Mouse (Mus musculus): ENCODE results near the gene Fto.

The Fto gene

GRCm38 (mm10) chr8:91496936-91497335, 183.6 kb downstream of the Fto start:
- no peak for DNase-seq (ENCODE audit: low spot score in 2 of 2)

DNA sequence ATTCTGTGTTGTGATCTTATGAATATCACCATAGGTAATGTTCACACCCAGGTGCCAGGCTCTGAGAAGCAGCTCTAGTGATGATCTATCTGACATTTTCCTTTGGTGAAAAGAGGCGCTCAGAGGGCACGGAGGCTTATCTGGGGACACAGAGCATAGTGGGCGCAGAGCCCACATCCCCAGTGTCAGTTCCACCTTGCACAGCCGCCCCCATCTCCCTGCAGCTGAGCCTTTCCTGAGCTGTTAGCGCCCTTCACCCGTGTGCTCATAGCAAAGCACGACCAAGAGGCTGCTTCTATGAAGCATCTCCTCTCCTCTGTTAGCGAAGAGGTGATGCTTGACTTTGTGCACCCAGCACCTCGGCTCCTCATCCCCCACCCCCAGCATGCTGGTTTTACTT, 185.3 kb downstream of the Fto start:
- DNase-seq (ENCODE audit: low spot score in 2 of 2) = no peak

GRCm38 (mm10) chr8:91499303-91499702, 186.0 kb downstream of the Fto start:
- DNase-seq (ENCODE audit: low spot score in 2 of 2) = no peak

DNA sequence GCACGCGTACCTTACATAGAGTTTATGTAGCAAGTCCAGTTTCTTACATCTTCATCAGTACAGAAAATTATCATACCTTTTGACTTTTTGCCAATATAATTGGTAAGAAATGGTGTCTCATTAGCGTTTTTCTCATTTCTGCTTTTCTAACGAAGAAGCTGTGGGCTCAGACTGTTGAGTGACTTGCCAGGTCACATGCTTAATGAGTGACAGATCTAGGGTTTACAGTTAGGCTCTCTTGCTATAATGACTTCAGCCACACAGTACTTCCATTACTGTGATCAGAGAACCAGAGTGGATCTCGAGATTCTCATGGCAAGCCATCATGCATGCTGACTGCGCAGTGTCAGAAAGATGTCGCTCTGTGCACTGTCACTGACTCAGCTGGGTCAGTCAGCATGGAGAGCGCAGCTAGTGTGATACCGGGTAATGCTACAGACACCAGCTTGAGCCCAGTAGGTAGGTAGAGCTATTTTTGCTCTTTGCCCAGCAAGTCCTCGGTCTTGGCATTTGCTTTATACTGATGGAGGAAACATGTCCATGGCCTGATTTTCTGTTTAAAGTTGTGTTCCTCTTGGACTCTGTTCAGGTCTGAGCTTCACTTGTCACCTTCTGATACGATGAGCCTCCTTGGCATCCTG, 188.8 kb downstream of the Fto start:
- no peak for DNase-seq (ENCODE audit: low spot score in 2 of 2)

DNA sequence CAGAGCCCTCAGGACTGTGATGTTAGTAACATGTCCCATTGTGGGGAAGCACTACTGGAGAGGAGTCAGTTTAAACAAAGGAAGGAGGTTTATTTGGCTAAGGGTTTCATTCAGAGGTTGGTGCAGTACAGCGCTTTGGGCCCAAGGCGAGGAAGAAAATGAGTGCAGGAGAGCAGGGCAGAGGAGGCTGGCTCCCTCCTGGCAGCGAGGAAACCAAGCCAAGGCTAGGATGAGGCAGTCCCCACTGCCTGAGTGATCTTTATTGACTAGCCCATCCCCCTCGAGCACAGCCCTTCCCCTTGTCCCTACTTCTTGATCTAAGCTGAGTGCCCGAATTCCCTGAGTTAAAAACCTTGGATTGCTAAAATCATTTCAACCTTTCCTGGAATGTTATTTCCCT, 189.5 kb downstream of the Fto start:
- no peak for DNase-seq (ENCODE audit: low spot score in 2 of 2)

GRCm38 (mm10) chr8:91504360-91504759, 191.0 kb downstream of the Fto start:
- no peak for DNase-seq (ENCODE audit: low spot score in 2 of 2)

DNA sequence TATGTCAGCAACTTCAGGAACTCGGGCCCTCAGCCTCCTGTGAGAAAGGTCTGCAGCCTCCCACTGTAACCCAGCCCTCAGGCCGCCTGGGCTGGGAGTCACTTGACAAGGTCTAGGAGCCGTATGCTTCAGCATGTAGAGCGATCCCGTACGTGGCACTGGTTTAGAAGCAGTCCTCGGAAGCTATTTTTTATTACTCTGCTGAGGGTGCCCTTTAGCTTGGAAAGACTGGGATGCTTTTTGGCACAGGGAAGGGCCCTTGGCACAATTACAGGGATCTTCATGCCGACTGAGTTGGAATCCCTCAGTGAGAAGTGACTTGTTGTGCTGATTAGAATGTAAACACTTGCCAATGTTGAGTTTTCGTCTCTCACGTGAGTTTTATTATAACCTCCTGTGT, 191.6 kb downstream of the Fto start:
- DNase-seq (ENCODE audit: low spot score in 2 of 2) = no peak

DNA sequence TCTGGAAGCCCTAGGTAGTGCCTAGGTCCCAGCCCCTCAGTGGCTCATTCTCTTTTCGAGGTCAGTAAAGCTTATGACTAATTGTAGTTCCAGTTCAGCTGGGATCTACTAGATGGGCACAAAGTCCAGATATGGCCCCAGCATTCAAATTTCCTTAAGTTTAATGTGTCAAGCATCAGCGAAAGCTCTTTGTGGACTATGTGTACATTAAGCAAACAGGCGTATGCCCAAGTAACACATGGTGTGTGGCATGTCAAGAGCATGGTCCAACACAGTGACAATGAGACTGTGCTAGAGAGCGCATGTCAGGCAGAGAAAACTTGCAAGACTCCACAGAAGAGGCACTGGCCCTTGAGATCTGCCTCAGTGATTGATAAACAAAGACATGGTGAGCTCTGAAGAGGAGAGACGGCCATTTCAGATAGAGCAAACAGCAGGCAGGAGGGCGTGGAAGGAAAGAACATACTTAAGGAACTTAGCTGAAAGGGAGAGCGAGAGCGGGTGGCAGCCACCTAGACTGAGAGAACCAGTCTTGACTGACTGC, 192.2 kb downstream of the Fto start:
- no peak for DNase-seq (ENCODE audit: low spot score in 2 of 2)

DNA sequence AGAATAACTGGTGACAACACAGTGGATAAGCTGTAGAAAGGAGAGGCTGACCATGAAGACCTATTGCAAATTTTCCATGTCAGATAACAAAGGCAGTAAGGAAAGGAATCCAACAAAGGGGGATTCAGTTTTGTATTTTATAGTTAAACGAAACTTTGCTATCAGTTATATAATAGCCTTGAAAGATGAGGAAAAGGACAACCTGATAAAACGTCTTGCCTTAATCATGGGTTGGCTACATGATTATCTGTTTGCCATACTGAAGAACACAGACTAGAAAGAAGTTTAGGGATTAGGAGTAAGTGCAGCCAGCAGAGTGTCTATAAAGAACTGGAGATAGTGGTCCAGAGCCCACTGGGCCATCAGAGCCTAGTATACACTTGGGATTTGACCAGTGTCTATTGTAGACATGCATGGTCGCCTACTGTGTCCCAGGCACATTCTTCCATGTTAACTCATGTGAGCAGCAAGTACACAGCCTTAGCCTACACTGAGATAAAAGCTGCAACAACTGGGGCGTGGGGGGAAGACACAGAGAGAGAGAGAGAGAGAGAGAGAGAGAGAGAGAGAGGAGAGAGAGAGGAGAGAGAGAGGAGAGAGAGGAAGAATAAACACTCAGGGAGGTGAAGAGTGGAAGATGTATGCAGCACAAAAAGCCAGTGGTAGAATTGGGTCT, 192.8 kb downstream of the Fto start:
- no peak for DNase-seq (ENCODE audit: low spot score in 2 of 2)

- no peak for DNase-seq (ENCODE audit: low spot score in 2 of 2)
These were observed 193.4 kb downstream of the Fto start for GRCm38 (mm10) chr8:91506682-91507257.

DNA sequence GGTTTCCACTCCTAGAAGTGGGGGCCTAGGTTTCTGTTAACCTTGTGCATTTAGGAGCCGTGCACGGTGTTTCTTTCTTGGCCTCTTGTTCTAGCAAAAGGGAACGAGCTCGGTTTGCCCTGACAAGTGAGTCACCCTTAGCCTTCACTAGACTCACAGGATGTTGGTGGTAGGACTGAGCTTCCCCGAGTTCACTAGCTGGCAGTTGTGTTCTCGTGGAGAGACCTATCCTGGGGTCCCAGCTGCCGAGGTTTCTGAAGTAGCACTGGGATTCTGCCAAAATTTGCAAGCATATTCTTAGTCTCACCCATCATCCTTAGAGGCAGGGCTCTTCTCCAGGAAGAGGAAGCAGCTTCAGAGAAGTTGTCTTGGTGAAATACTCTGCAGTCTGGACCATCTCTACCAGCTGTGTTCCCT, 194.4 kb downstream of the Fto start:
- no peak for DNase-seq (ENCODE audit: low spot score in 2 of 2)

GRCm38 (mm10) chr8:91508284-91508683, 195.0 kb downstream of the Fto start:
- no peak for DNase-seq (ENCODE audit: low spot score in 2 of 2)

DNA sequence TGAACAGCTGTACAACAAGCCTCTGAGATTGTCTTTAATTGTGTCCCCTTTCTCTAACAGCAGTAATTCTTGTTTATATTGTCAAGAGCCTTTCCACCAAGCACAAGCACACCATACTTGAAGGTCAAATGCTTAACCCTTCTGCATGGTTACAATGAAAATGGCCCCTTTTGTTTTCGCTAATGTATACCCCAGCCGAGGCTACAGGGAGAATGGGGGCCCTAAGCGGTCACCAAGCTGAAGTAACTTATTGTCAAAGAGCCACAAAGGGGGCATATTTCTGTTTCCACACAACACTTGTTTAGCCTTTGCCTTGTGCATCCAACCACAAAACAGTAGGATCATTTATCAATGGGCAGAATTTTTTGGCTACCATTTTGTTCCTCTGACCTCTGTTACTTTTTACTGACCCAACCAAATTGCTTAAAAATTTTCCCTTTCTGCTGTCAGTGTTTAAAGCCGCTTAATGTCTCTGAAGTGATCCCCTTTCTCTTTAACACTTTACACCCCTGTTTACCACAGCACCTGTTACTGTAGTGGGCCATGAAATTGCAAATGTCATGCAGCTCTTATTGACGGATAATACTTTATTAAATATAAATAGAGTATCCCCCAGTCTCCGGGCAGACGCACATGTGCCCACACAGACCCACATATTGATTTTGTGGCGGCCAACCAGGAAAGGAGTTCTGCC, 196.0 kb downstream of the Fto start:
- DNase-seq (ENCODE audit: low spot score in 2 of 2) = no peak

GRCm38 (mm10) chr8:91509900-91510260, 196.6 kb downstream of the Fto start:
- no peak for DNase-seq (ENCODE audit: low spot score in 2 of 2)

DNA sequence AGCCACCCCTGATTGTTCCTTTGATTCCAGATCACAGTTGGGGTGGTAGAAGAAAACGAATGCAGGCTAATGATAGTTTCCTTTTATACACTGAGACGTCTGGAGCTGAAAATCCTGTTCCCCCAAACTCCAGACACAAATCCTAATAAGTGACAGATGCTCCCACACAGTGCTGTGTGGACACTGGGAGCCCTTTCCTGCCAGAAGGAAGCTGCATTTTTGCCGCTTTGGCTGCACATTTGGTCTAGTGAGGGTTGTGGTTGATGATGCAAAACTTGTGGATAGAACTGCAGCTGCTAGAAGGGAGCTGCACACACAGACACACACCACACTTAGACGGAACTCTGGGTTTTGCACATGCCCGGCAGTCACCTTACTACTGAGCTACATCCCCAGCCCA, 197.4 kb downstream of the Fto start:
- DNase-seq (ENCODE audit: low spot score in 2 of 2) = no peak

- DNase-seq (ENCODE audit: low spot score in 2 of 2) = no peak
These were observed 198.6 kb downstream of the Fto start for GRCm38 (mm10) chr8:91511943-91512342.

DNA sequence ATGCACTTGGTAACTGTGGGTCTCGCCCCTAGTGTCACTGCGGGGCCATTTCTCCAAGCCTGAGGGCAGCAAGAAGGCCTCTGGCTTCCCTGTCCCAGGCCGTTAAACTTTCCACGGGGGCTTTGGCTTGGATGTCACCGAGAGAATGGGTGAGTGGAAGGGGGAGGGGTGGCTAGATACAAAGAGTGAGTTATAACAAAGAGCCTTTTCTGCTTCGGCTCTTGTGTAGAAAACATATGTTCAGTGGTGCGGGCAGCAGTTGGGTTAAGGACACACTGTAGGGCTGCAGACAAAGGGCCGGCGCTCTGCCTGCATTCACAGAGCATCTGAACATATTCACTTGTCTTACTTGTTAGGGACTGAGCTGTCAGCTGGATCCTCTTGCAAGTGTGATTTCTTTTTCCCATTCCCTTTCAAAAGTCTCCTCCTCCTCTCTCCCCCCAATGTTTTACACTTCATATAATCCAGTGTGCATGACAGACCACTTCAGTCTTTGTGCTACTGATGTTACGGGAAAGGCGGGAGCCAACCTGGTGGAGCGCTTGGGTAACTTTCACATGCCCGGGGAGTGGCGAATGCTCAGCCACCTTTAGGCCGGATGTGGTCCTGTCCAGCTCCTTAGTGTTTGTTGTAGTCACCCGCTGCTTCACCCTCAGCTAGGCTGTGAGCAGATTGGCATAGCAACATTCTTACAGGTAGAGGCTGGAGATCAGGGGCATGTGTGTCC, 201.6 kb downstream of the Fto start:
- DNase-seq (ENCODE audit: low spot score in 2 of 2) = no peak

DNA sequence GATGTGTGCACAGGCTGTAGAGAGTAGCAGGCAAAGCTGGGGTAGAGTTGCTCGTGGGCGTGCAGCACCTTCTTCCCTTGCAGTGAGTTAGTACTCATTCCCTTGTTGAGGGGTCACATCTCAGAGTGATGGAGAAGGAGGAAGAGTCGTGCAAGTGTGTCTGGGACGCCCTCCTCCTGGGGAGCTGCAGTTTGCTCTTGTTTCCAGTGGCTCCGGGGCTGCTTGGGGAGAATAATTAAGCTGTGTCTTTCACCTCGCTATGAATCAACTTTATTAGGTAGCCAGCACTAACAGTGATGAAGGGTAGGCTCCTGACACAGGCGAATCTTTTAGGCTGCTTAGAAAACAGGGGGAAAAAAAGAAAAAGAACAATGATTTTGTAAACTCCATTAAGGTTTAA, 203.1 kb downstream of the Fto start:
- no peak for DNase-seq (ENCODE audit: low spot score in 2 of 2)

DNA sequence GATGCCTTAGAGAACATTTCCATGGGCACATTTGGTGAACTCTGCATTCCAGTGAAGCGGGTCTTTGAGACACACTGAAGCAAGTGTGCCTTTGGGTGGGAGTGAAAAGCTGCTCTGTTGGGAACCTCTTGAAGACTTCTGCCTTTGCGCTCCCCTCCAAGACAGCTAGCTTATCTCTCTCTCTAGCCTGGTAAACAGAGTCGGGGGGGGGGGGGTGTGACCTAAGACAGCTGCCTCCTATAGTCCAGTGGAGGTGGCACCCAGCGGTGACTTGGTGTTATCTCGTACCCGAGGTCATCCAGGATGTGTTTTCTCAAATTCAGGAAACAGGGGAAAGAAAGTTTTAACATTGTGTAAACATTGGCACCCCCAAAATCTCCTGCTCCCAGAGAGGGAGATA, 204.8 kb downstream of the Fto start:
- DNase-seq (ENCODE audit: low spot score in 2 of 2) = no peak

- no peak for DNase-seq (ENCODE audit: low spot score in 2 of 2)
These were observed 208.9 kb downstream of the Fto start for GRCm38 (mm10) chr8:91522201-91522600.

GRCm38 (mm10) chr8:91524056-91524864, 210.9 kb downstream of the Fto start:
- no peak for DNase-seq (ENCODE audit: low spot score in 2 of 2)

Data from right cerebral cortex, adult 2 months (tissue).